Mouse (Mus musculus) kidney, adult 2 months (tissue): ENCODE measurements around the gene Gucy2f.

Source experiments
- CTCF ChIP-seq: fragments of 200-500 bp; conservative IDR thresholded peaks from 2 replicates; pipeline ENCODE4 v1.5.1; 2011; ENCODE audit warnings: low read depth, mild to moderate bottlenecking, control low read depth, low read length, moderate library complexity, mixed read lengths; ENCODE audit not compliant: insufficient read depth, insufficient read length
- POLR2A ChIP-seq: fragments of 200-500 bp; IDR thresholded peaks from one replicate; pipeline ENCODE4 v1.6.1; 2011; ENCODE audit warnings: low read depth, low read length, control low read depth

- TF ChIP-seq POLR2A = no peak
- TF ChIP-seq CTCF = no peak
These were observed 19.8 kb downstream of the Gucy2f start for GRCm38 (mm10) chrX:142176981-142177380.
